Mouse (Mus musculus): ENCODE measurements around the gene Matk. TPM values are rescaled to one million over a fixed set of nuclear protein-coding genes. Genes with fewer than 3 reads are reported as not detected.
A peak's percentile ranks its signal among the peaks of the same experiment; 100 is the strongest.

The Matk gene
- polyA plus RNA-seq, 1 experiment = not detected

- H3K4me3 ChIP-seq (ENCODE audit: insufficient read depth, low read depth, low read length) = no peak overlapping the region
- H3K27ac ChIP-seq (ENCODE audit: insufficient read depth, low read depth, low read length) = no peak overlapping the region
- peak; percentile 66; the same call in 1 of the 2 replicates for TF ChIP-seq CTCF (IDR thresholded peaks at IDR 0.05; ENCODE audit: insufficient read depth, low read depth, low read length)
- no peak for TF ChIP-seq POLR2A (IDR thresholded peaks at IDR 0.05; ENCODE audit: insufficient read depth, low read depth, low read length)
- 43% methylated on average over 6 of the region's 6 CpGs for WGBS
- H3K4me1 ChIP-seq (ENCODE audit: control insufficient read depth, insufficient read depth, low read length) = peaks cover 25% of the 10 kb centered on the region
These were observed 35.9 kb downstream of the Matk start for GRCm38 (mm10) chr10:81288601-81289000.

GRCm38 (mm10) chr10:81289278-81289677 lies 36.5 kb downstream of the Matk start:
- Histone ChIP-seq H3K4me1 (ENCODE audit: control insufficient read depth, insufficient read depth, low read length) (peaks cover 31% of the 10 kb centered on the region), H3K27ac (ENCODE audit: insufficient read depth, low read depth, low read length) (no peak overlapping the region), H3K4me3 (ENCODE audit: insufficient read depth, low read depth, low read length) (no peak overlapping the region)
- WGBS = 2% methylated on average over 7 of the region's 7 CpGs
- TF ChIP-seq CTCF (IDR thresholded peaks at IDR 0.05; ENCODE audit: insufficient read depth, low read depth, low read length) (peak; percentile 94), POLR2A (IDR thresholded peaks at IDR 0.05; ENCODE audit: insufficient read depth, low read depth, low read length) (no peak)

GRCm38 (mm10) chr10:81289811-81290210 lies 37.1 kb downstream of the Matk start:
- peaks cover 36% of the 10 kb centered on the region for H3K4me1 ChIP-seq (ENCODE audit: control insufficient read depth, insufficient read depth, low read length)
- no peak overlapping the region for H3K4me3 ChIP-seq (ENCODE audit: insufficient read depth, low read depth, low read length)
- H3K27ac ChIP-seq (ENCODE audit: insufficient read depth, low read depth, low read length) = no peak overlapping the region
- TF ChIP-seq CTCF (IDR thresholded peaks at IDR 0.05; ENCODE audit: insufficient read depth, low read depth, low read length) (no peak), POLR2A (IDR thresholded peaks at IDR 0.05; ENCODE audit: insufficient read depth, low read depth, low read length) (no peak)
- 56% methylated on average over 14 of the region's 14 CpGs for WGBS

- Histone ChIP-seq H3K4me3 (ENCODE audit: insufficient read depth, low read depth, low read length) (no peak overlapping the region), H3K4me1 (ENCODE audit: control insufficient read depth, insufficient read depth, low read length) (peaks cover 41% of the 10 kb centered on the region), H3K27ac (ENCODE audit: insufficient read depth, low read depth, low read length) (no peak overlapping the region)
- 42% methylated on average over 24 of the region's 24 CpGs for WGBS
- TF ChIP-seq CTCF (IDR thresholded peaks at IDR 0.05; ENCODE audit: insufficient read depth, low read depth, low read length) (no peak), POLR2A (IDR thresholded peaks at IDR 0.05; ENCODE audit: insufficient read depth, low read depth, low read length) (no peak)
These were observed 38.1 kb downstream of the Matk start for GRCm38 (mm10) chr10:81290698-81291460.

GRCm38 (mm10) chr10:81291511-81292104 lies 38.9 kb downstream of the Matk start, which contains the start of gene Tjp3:
Tjp3 (minus strand) TSS chr10:81291581.
- no peak within 1 kb of the TSS for H3K27ac ChIP-seq (ENCODE audit: insufficient read depth, low read depth, low read length)
- H3K4me3 ChIP-seq (ENCODE audit: insufficient read depth, low read depth, low read length) = no peak within 1 kb of the TSS
- TF ChIP-seq CTCF (IDR thresholded peaks at IDR 0.05; ENCODE audit: insufficient read depth, low read depth, low read length) (no peak), POLR2A (IDR thresholded peaks at IDR 0.05; ENCODE audit: insufficient read depth, low read depth, low read length) (no peak)
- H3K4me1 ChIP-seq (ENCODE audit: control insufficient read depth, insufficient read depth, low read length) = peaks cover 46% of the 10 kb centered on the region
- 82% methylated on average over 9 of the region's 9 CpGs for WGBS

GRCm38 (mm10) chr10:81292554-81293333 lies 40.0 kb downstream of the Matk start, which contains the start of gene Pip5k1c:
Pip5k1c (plus strand) TSS chr10:81292963.
- under 1% methylated on average over 80 of the region's 80 CpGs for WGBS
- peak within 1 kb of the TSS; percentile 60 for H3K4me3 ChIP-seq (ENCODE audit: insufficient read depth, low read depth, low read length)
- TF ChIP-seq POLR2A (IDR thresholded peaks at IDR 0.05; ENCODE audit: insufficient read depth, low read depth, low read length) (peak; percentile 99), CTCF (IDR thresholded peaks at IDR 0.05; ENCODE audit: insufficient read depth, low read depth, low read length) (peak; percentile 72; the same call in 1 of the 2 replicates)
- peaks cover 54% of the 10 kb centered on the region for H3K4me1 ChIP-seq (ENCODE audit: control insufficient read depth, insufficient read depth, low read length)
- peak within 1 kb of the TSS; percentile 89 for H3K27ac ChIP-seq (ENCODE audit: insufficient read depth, low read depth, low read length)

- TF ChIP-seq CTCF (IDR thresholded peaks at IDR 0.05; ENCODE audit: insufficient read depth, low read depth, low read length) (no peak), POLR2A (IDR thresholded peaks at IDR 0.05; ENCODE audit: insufficient read depth, low read depth, low read length) (no peak)
- Histone ChIP-seq H3K4me1 (ENCODE audit: control insufficient read depth, insufficient read depth, low read length) (peaks cover 55% of the 10 kb centered on the region), H3K4me3 (ENCODE audit: insufficient read depth, low read depth, low read length) (peak overlapping the region; percentile 60), H3K27ac (ENCODE audit: insufficient read depth, low read depth, low read length) (peak overlapping the region; percentile 89)
- under 1% methylated on average over 25 of the region's 25 CpGs for WGBS
These were observed 40.7 kb downstream of the Matk start for GRCm38 (mm10) chr10:81293334-81294030.

GRCm38 (mm10) chr10:81294442-81294841 lies 41.7 kb downstream of the Matk start:
- Histone ChIP-seq H3K4me3 (ENCODE audit: insufficient read depth, low read depth, low read length) (peak overlapping the region; percentile 60), H3K27ac (ENCODE audit: insufficient read depth, low read depth, low read length) (0 out of 2 replicates have a peak overlapping the region, but pooled peaks have one; percentile 4), H3K4me1 (ENCODE audit: control insufficient read depth, insufficient read depth, low read length) (peaks cover 62% of the 10 kb centered on the region)
- WGBS = 36% methylated on average over 8 of the region's 8 CpGs
- TF ChIP-seq POLR2A (IDR thresholded peaks at IDR 0.05; ENCODE audit: insufficient read depth, low read depth, low read length) = no peak
- TF ChIP-seq CTCF (IDR thresholded peaks at IDR 0.05; ENCODE audit: insufficient read depth, low read depth, low read length) = no peak
